Mouse (Mus musculus): ENCODE results near the gene Brd2. TPM values are rescaled to one million over a fixed set of nuclear protein-coding genes. Genes with fewer than 3 reads are reported as not detected.

Brd2 gene
- polyA plus RNA-seq, 1 experiment from 2014 or later = 145 TPM

DNA sequence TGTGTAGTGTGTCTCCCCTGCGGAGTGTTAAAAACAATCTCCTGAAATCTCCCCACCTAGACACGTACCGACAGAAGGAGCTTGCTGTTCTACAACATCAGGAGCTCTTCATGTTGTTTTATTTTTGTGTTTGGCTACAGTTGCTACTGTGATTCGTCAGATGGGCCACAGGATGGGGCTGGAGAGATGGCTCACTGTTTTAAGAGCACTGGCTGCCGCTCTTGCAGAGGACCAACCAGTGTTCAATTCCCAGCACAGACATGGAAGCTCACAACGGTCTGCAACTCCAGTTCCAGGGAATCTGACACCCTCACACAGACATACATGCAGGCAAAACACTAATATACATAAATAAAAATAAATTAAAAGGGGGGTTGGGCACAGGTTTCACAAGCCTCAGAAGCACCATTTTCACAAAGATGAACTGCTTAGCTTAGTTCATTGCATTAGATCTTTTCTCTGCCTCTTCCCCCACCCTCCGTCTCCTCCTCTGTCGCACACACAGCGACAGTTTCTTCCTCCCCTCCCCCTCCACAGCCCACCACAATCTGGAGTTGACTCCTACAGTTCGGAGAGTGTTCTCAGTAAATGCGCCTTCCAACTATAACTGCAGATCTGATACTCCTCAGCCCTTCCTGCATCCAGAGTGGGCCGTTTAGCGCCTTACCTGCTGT lies 6.0 kb upstream of the Brd2 start:
- peak overlapping the region; percentile 39 for H3K4me3 ChIP-seq
- 22% methylated on average over 13 of the region's 13 CpGs for WGBS

DNA sequence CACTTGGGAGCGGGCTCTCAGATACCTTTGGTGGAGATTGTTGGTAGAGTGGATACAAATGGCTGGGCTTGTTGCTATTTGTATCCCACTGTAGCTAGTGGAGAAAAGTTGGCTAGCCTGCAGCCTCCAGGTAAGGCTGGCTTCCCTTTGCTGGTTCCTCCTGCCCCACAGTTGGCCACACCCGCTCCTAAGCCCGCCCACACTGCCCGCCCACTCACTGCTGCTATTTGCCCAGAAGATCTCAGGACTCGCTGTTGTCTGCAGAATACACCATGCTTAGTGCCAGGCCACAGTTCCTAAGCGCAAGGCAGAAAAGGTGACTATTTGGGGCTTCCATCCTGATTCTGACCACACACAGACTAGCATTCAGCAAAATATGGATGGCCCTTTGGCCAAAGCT lies 5.0 kb upstream of the Brd2 start:
- Histone ChIP-seq H3K4me1 (peaks cover 53% of the 10 kb centered on the region), H3K27ac (no peak overlapping the region), H3K9me3 (replicated peaks) (no peaks in the 10 kb centered on the region), H3K27me3 (ENCODE audit: low read depth, poor library complexity, severe bottlenecking) (no peaks in the 10 kb centered on the region), H3K36me3 (peaks cover 12% of the 10 kb centered on the region), H3K4me3 (no peak overlapping the region)
- no peak for DNase-seq (ENCODE audit: low spot score)
- 21% methylated on average over 6 of the region's 6 CpGs for WGBS

More for the DNA sequence above, 6.0 kb upstream of the Brd2 start:
- DNase-seq (ENCODE audit: low spot score) = no peak
- peaks cover 12% of the 10 kb centered on the region for H3K36me3 ChIP-seq
- no peaks in the 10 kb centered on the region for H3K27me3 ChIP-seq (ENCODE audit: low read depth, poor library complexity, severe bottlenecking)
- H3K9me3 ChIP-seq (replicated peaks) = no peaks in the 10 kb centered on the region
- H3K4me1 ChIP-seq = peaks cover 49% of the 10 kb centered on the region
- peak overlapping the region; percentile 71 for H3K27ac ChIP-seq

DNA sequence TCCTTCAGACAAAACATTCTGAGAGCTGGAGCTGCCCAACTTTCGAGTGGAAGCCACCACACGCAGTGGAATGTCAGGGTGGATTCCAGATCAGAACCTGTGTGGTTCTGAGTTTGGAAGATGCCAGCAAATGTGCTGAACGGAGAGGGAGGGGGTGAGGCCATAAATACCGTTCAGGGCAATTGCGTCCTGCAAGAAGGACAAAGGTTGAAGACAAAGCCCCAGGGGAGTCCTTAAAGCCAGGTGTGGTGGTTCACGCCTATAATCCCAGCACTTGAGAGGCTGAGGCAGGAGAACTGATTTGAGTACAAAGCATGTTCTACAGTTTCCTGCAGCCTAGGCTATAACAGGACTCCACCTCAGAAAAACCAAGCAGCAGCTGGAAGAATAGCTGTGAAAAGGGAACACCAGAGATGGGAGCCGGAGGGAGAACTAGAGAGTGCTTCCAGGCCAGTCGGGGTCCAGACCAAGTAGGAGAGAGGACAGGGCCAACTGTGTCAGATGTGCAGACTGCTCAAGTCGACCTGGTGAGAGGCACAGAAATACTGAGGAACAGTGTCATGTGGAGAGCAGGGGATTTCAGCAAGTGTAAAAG lies 4.5 kb upstream of the Brd2 start:
- 53% methylated on average over 9 of the region's 9 CpGs for WGBS
- Histone ChIP-seq H3K36me3 (peaks cover 12% of the 10 kb centered on the region), H3K4me3 (peak overlapping the region; percentile 17; the same call in 1 of the 2 replicates), H3K4me1 (peaks cover 53% of the 10 kb centered on the region), H3K27ac (peak overlapping the region; percentile 53; the same call in 1 of the 2 replicates), H3K9me3 (replicated peaks) (no peaks in the 10 kb centered on the region), H3K27me3 (ENCODE audit: low read depth, poor library complexity, severe bottlenecking) (no peaks in the 10 kb centered on the region)
- DNase-seq (ENCODE audit: low spot score) = no peak

DNA sequence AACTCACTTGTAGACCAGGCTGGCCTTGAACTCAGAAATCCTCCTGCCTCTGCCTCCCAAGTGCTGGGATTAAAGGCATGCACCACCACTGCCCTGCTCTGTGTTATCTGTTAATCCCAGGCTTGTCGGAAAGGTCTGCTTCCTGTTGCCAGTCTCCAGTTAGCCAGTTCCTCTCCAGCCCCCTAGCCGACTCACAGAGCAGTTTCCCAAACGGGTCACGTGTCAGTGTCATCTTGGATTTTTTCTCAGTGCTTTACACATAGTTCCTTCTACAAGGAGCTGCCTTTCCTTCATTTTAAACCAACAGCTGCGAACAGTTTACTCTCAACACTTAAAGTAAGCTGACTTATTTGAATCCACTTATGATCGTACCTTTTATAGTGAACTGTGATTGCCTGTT lies 2.2 kb upstream of the Brd2 start:
- Histone ChIP-seq H3K4me1 (peaks cover 48% of the 10 kb centered on the region), H3K4me3 (no peak overlapping the region), H3K27ac (no peak overlapping the region), H3K27me3 (ENCODE audit: low read depth, poor library complexity, severe bottlenecking) (no peaks in the 10 kb centered on the region), H3K9me3 (replicated peaks) (no peaks in the 10 kb centered on the region), H3K36me3 (peaks cover 13% of the 10 kb centered on the region)
- no peak for DNase-seq (ENCODE audit: low spot score)
- WGBS = 83% methylated on average over 6 of the region's 6 CpGs

DNA sequence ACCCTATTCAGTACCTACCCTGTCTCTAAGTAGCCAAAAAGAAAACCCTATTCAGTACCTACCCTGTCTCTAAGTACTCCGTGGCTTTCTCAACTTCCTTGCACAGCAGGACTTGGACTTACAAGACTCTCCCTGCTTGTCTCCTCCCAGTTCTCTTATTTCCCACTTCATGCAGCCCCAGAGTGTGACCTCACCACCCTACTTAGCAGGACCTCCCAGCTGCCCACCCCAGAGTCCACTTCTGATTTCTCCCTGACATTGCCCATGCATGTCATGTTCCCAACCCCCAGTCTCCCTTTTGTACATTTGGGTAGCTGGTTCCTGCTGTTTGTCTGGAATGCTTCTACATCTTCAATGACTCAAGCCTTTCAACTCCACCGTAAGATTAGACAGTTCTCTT lies 1.1 kb upstream of the Brd2 start:
- Histone ChIP-seq H3K27ac (peak overlapping the region; percentile 100), H3K27me3 (ENCODE audit: low read depth, poor library complexity, severe bottlenecking) (no peaks in the 10 kb centered on the region), H3K36me3 (peaks cover 23% of the 10 kb centered on the region), H3K4me3 (peak overlapping the region; percentile 99), H3K4me1 (peaks cover 36% of the 10 kb centered on the region), H3K9me3 (replicated peaks) (no peaks in the 10 kb centered on the region)
- 26% methylated on average over 2 of the region's 2 CpGs for WGBS
- DNase-seq (ENCODE audit: low spot score) = no peak

DNA sequence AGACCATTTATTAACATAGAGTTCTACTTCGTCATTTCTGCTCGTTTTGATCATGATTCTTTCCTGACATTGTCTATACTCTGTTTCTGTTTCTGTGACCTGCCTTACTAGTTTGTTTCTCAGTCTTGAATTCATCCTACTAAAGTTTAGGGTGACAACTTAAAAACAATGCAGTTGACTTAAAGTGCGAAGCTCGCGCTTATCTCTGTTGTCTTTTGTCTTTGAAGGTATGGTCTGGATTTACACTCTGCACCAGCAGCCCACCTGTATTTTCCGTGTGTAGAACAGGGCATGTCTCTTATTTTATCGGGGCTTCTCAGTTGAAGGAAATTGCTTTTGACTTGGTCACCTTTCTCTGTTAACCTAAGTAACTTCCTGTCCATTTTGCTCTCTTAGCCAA lies 677 bp upstream of the Brd2 start:
- no peak for DNase-seq (ENCODE audit: low spot score)
- peaks cover 32% of the 10 kb centered on the region for H3K4me1 ChIP-seq
- 5% methylated on average over 7 of the region's 7 CpGs for WGBS

DNA sequence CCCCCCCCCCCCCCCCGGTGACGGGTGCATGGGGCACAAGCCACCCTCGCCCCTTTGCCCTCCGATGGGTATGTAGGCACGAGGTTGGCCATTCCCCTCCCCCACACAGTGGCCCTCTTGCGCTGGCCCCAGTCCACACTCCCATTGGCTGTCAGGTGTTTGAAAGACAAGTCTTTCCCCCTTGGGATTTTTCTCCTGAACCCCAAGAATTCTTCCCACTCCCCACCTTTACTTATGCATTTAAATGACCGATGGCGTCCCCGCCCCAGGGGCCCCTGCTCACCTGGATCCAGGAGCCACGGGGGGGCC lies 601 bp downstream of the Brd2 start:
- 2% methylated on average over 9 of the region's 10 CpGs for WGBS
- DNase-seq (ENCODE audit: low spot score) = no peak
- peaks cover 24% of the 10 kb centered on the region for H3K4me1 ChIP-seq
- H3K27ac ChIP-seq = peak overlapping the region; percentile 100
- H3K4me3 ChIP-seq = peak overlapping the region; percentile 99
- no peaks in the 10 kb centered on the region for H3K9me3 ChIP-seq (replicated peaks)
- peaks cover 40% of the 10 kb centered on the region for H3K36me3 ChIP-seq
- no peaks in the 10 kb centered on the region for H3K27me3 ChIP-seq (ENCODE audit: low read depth, poor library complexity, severe bottlenecking)

More for the DNA sequence above, 677 bp upstream of the Brd2 start:
- no peaks in the 10 kb centered on the region for H3K9me3 ChIP-seq (replicated peaks)
- no peaks in the 10 kb centered on the region for H3K27me3 ChIP-seq (ENCODE audit: low read depth, poor library complexity, severe bottlenecking)
- peaks cover 27% of the 10 kb centered on the region for H3K36me3 ChIP-seq
- peak overlapping the region; percentile 99 for H3K4me3 ChIP-seq
- peak overlapping the region; percentile 100 for H3K27ac ChIP-seq

DNA sequence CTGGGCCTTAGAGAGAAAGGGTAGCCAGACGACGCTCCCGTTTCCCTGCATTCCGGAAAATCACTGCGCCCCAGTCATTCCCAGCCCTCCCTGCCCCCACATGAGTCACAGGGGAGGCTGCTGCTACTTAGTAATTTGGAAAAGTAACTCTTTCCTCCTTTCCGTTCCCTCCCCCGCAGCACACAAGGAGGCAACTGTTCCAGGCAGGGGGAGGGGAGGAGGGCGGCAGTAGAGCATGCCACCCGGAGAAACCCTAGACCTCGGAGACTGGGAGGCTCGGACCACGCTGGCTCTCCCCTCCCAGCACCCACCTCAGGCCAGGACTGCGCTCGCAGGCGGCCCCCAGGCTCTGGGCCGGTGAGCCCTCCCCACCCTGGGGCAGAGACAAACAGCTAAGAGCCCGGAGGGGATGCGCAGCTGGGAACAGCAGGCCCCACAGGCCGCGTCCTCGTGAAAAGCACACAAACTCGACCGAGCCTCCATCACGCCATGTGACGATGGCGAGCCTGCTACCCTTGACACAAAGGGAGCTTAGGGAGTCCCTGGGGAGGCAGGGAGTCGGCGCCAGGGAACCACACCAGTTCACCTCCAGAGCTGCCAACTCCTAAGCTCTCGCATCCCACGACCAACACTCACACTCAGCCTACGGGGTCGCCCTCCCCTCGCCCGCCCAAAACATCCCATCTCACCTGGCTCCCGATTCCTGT lies 1.1 kb downstream of the Brd2 start:
- no peaks in the 10 kb centered on the region for H3K9me3 ChIP-seq (replicated peaks)
- H3K27me3 ChIP-seq (ENCODE audit: low read depth, poor library complexity, severe bottlenecking) = no peaks in the 10 kb centered on the region
- H3K27ac ChIP-seq = peak overlapping the region; percentile 100
- H3K4me1 ChIP-seq = peaks cover 25% of the 10 kb centered on the region
- peak; percentile 92 for DNase-seq (ENCODE audit: low spot score)
- peaks cover 43% of the 10 kb centered on the region for H3K36me3 ChIP-seq
- H3K4me3 ChIP-seq = peak overlapping the region; percentile 99
- under 1% methylated on average over 30 of the region's 35 CpGs for WGBS

DNA sequence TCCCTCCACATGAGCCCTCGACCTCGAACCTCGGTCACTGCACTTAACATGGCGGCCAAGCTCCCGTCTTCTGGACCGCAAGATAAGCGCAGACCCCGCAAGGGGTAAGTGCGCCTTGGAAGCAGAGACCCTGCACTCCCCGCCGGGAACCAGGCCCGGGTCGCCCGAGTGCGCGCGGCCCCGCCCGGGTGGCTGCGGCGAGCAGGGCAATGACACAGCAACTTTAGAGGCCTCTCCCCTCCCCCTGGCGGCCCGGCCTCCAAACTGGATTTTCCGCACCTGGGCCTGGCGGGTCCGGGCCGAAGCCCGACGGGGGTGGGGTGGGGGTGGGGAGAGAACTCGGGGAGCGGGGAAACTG lies 1.6 kb downstream of the Brd2 start:
- Histone ChIP-seq H3K9me3 (replicated peaks) (no peaks in the 10 kb centered on the region), H3K4me1 (peaks cover 26% of the 10 kb centered on the region), H3K4me3 (peak overlapping the region; percentile 99), H3K27me3 (ENCODE audit: low read depth, poor library complexity, severe bottlenecking) (no peaks in the 10 kb centered on the region), H3K36me3 (peaks cover 42% of the 10 kb centered on the region), H3K27ac (peak overlapping the region; percentile 100)
- no peak for DNase-seq (ENCODE audit: low spot score)
- WGBS = 0% methylated on average over 30 of the region's 31 CpGs

DNA sequence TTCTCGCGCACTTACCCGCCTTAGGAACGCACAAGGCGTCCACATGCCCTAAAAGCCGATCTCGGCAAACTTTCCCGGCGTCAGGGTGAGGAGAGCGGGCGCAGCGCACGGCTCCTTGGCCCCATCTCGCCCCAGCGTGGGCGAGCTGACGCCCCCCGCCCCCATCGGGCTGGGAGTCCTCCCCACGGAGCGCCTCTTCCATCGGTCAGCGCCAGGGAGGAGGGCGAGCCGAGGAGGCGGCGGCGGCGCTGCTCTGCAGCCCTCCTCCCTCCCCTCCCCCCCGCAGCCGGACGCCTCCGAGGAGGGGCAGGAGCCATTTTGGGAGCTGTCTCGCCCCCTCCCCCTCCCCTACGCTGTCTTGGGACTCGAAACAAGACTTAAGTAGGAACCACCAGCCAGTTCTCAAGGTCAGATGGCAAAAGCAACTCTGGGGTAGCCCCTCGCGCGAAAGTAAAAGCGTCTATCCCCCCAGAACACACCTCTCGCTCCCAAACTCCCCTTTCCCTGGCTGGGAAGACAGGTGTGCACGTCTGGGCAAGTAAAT lies 2.2 kb downstream of the Brd2 start:
- H3K27me3 ChIP-seq (ENCODE audit: low read depth, poor library complexity, severe bottlenecking) = no peaks in the 10 kb centered on the region
- H3K4me1 ChIP-seq = peaks cover 29% of the 10 kb centered on the region
- peak; percentile 90 for DNase-seq (ENCODE audit: low spot score)
- H3K9me3 ChIP-seq (replicated peaks) = no peaks in the 10 kb centered on the region
- peaks cover 43% of the 10 kb centered on the region for H3K36me3 ChIP-seq
- H3K27ac ChIP-seq = peak overlapping the region; percentile 100
- peak overlapping the region; percentile 99 for H3K4me3 ChIP-seq
- under 1% methylated on average over 39 of the region's 42 CpGs for WGBS

DNA sequence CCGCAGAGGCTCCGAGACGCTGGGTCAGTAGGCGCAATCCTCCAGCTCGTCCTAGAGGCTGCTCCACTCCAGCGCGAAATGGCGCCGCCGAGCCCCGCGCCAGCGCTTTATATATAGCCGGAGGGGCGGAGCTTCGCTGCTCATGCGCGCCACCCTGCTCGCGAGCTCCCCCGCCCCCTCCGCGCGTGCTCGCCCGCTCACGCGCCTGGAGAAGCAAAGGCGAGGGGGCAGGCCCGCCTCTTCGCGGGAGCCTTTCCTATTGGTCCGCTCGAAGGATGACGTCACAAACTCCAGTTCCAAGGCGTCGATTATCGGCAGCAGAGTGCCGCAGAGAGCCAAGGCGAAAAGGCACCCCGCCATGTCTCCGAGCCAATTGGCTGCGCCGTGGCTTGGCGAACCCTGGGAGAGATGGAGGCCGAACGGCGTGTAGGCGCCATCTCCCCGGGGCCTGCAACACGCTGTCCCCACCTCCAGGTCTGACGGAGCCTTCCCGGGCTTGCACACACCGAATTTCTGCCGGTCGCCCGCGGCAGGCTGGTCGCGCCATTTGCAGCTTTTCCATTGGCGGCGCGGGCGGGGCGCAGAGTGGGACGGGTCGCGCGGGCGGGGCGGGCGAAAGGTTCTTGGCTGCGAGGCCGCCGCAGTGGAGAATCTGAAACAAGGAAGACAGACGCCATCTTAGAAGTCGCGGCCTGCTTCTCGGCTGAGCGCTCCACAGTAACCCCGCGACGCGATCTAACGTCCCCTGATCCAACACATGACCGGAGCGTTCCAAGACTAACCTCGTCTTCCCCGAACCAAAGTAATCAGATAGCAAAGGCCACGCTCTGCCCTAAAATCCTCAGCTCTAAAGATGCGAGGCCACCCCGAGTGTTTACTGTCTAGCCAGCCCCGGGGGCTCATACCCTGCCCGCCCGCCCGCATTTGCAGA lies 2.9 kb downstream of the Brd2 start, which contains the start of gene H2-DMa:
H2-DMa (plus strand) TSS at position 293 of the 931 bp plus-strand sequence.
- H3K27ac ChIP-seq = peak within 1 kb of the TSS; percentile 100
- H3K36me3 ChIP-seq = peaks cover 50% of the 10 kb centered on the region
- peak; percentile 99 for DNase-seq (ENCODE audit: low spot score)
- under 1% methylated on average over 96 of the region's 96 CpGs for WGBS
- peak within 1 kb of the TSS; percentile 99 for H3K4me3 ChIP-seq
- H3K9me3 ChIP-seq (replicated peaks) = no peaks in the 10 kb centered on the region
- H3K4me1 ChIP-seq = peaks cover 29% of the 10 kb centered on the region
- no peaks in the 10 kb centered on the region for H3K27me3 ChIP-seq (ENCODE audit: low read depth, poor library complexity, severe bottlenecking)

DNA sequence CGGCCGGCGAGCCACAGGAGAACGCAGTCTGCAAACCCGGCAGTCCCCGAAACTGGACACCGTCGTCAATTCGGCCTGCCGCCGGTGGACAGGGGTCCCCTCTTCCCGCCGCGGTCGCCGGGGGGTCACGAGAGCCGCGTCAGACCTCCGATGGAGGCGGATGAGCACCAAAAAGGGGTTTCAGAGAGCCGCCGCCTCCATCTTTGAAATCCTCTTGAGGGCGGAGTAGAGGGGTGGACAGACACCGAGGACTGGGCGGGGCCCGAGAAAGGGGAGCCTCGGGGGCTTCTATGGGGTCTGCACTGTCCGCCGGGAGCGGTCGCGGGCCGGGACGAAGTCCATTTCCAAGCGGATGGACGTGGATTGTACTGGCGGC lies 3.6 kb downstream of the Brd2 start:
- Histone ChIP-seq H3K27me3 (ENCODE audit: low read depth, poor library complexity, severe bottlenecking) (no peaks in the 10 kb centered on the region), H3K4me1 (peaks cover 26% of the 10 kb centered on the region), H3K4me3 (peak overlapping the region; percentile 99), H3K36me3 (peaks cover 57% of the 10 kb centered on the region), H3K9me3 (replicated peaks) (no peaks in the 10 kb centered on the region), H3K27ac (peak overlapping the region; percentile 100)
- DNase-seq (ENCODE audit: low spot score) = no peak
- under 1% methylated on average over 38 of the region's 38 CpGs for WGBS
